Mouse (Mus musculus) retina, postnatal 7 days (tissue): ENCODE data around the gene Mamdc2.
"Not testable (repeated sequence)": the region's sequence is repeated elsewhere in the genome, so short reads cannot be mapped to it uniquely, and the experiment has no call there.

Source experiments
- DNase-seq: peaks from one replicate; pipeline ENCODE4 v3.0.0-alpha.2; 2012; ENCODE audit warnings: low read depth, low spot score

Mamdc2 gene

GRCm38 (mm10) chr19:23447988-23448497 lies at the start of gene Mamdc2:
Mamdc2 (minus strand) TSS chr19:23448442.
- no peak for DNase-seq

GRCm38 (mm10) chr19:23498011-23498410 lies 49.8 kb upstream of the Mamdc2 start:
- no peak for DNase-seq

- DNase-seq: no peak
Observed at GRCm38 (mm10) chr19:23497171-23497917, 49.1 kb upstream of the Mamdc2 start.

GRCm38 (mm10) chr19:23496536-23496935 lies 48.3 kb upstream of the Mamdc2 start:
- no peak for DNase-seq

- no peak for DNase-seq
Observed at GRCm38 (mm10) chr19:23492663-23493062, 44.4 kb upstream of the Mamdc2 start.

GRCm38 (mm10) chr19:23490703-23491102 lies 42.5 kb upstream of the Mamdc2 start:
- DNase-seq: not testable (repeated sequence)

GRCm38 (mm10) chr19:23489780-23490179 lies 41.5 kb upstream of the Mamdc2 start:
- no peak for DNase-seq

- DNase-seq: no peak
Observed at GRCm38 (mm10) chr19:23487421-23487820, 39.2 kb upstream of the Mamdc2 start.

- no peak for DNase-seq
Observed at GRCm38 (mm10) chr19:23486631-23487270, 38.5 kb upstream of the Mamdc2 start.

- no peak for DNase-seq
Observed at GRCm38 (mm10) chr19:23485940-23486600, 37.8 kb upstream of the Mamdc2 start.

- not testable (repeated sequence) for DNase-seq
Observed at GRCm38 (mm10) chr19:23482571-23482970, 34.3 kb upstream of the Mamdc2 start.

GRCm38 (mm10) chr19:23479597-23479967 lies 31.3 kb upstream of the Mamdc2 start:
- no peak for DNase-seq

GRCm38 (mm10) chr19:23478895-23479596 lies 30.8 kb upstream of the Mamdc2 start:
- peak; percentile 13 for DNase-seq

- no peak for DNase-seq
Observed at GRCm38 (mm10) chr19:23477826-23478225, 29.6 kb upstream of the Mamdc2 start.

- DNase-seq: no peak
Observed at GRCm38 (mm10) chr19:23467866-23468265, 19.6 kb upstream of the Mamdc2 start.

- DNase-seq: no peak
Observed at GRCm38 (mm10) chr19:23467011-23467410, 18.8 kb upstream of the Mamdc2 start.

GRCm38 (mm10) chr19:23457492-23457891 lies 9.2 kb upstream of the Mamdc2 start:
- no peak for DNase-seq

GRCm38 (mm10) chr19:23451361-23451760 lies 3.1 kb upstream of the Mamdc2 start:
- no peak for DNase-seq

GRCm38 (mm10) chr19:23447221-23447987 lies 838 bp downstream of the Mamdc2 start:
- no peak for DNase-seq

- no peak for DNase-seq
Observed at GRCm38 (mm10) chr19:23444910-23445845, 3.1 kb downstream of the Mamdc2 start.
